Mouse (Mus musculus) bone marrow, adult 2 months (tissue): ENCODE measurements around the gene Kif5c.

ENCODE experiments used
- CTCF ChIP-seq: fragments of 200-500 bp; IDR thresholded peaks from 2 replicates; pipeline ENCODE4 v1.5.1; 2011; ENCODE audit warnings: low read length, control low read depth; ENCODE audit not compliant: control insufficient read depth, insufficient read depth
- POLR2A ChIP-seq: fragments of 200-500 bp; IDR thresholded peaks from 2 replicates; pipeline ENCODE4 v1.6.1; 2011; ENCODE audit warnings: low read depth, mild to moderate bottlenecking, control low read depth, low read length, borderline replicate concordance; ENCODE audit not compliant: control insufficient read depth

- TF ChIP-seq CTCF: no peak
- TF ChIP-seq POLR2A: no peak
Measured at GRCm38 (mm10) chr2:49727686-49728085, 108.6 kb downstream of the Kif5c start.
